Mouse (Mus musculus) ES-E14 (cell line): ENCODE measurements around the gene Fyttd1. TPM values are rescaled to one million over a fixed set of nuclear protein-coding genes. Genes with fewer than 3 reads are reported as not detected.
"Not testable (repeated sequence)": the region's sequence is repeated elsewhere in the genome, so short reads cannot be mapped to it uniquely, and the experiment has no call there.

Source experiments
- DNase-seq: peaks from one replicate; pipeline ENCODE4 v3.0.0-alpha.2; 2013; ENCODE audit warnings: low read depth, low spot score
- H3K27ac ChIP-seq: 2 replicates; pipeline ENCODE4 v1.5.1; 2012; ENCODE audit warnings: low read depth, mild to moderate bottlenecking, low read length, moderate library complexity, mixed read lengths; ENCODE audit not compliant: poor library complexity, insufficient read depth, severe bottlenecking
- H3K36me3 ChIP-seq: 2 replicates; pipeline ENCODE4 v1.6.1; 2012; ENCODE audit warnings: mild to moderate bottlenecking, low read length, moderate library complexity, mixed read lengths; ENCODE audit not compliant: control insufficient read depth, poor library complexity, insufficient read depth, severe bottlenecking
- H3K4me1 ChIP-seq, 2 experiments: fragments of 150-350 bp in 1 of 2; sonication (generic) in 1 of 2; 2 replicates each; pipeline ENCODE4 v1.6.1; 2012; ENCODE audit warnings: low read length in 2 of 2, mild to moderate bottlenecking in 1 of 2, mixed read lengths in 1 of 2; ENCODE audit not compliant: control insufficient read depth in 2 of 2, insufficient read depth in 2 of 2, poor library complexity in 1 of 2
- H3K4me3 ChIP-seq, 2 experiments: fragments of 150-350 bp in 1 of 2; sonication (generic) in 1 of 2; 2 replicates each; pipeline ENCODE4 v1.5.1; 2012; ENCODE audit warnings: low read length in 2 of 2, low read depth in 1 of 2, mild to moderate bottlenecking in 1 of 2, mixed read lengths in 1 of 2; ENCODE audit not compliant: insufficient read depth in 1 of 2, poor library complexity in 1 of 2, severe bottlenecking in 1 of 2
- H3K9ac ChIP-seq: 2 replicates; pipeline ENCODE4 v1.6.1; 2012; ENCODE audit warnings: low read depth, mild to moderate bottlenecking, low read length, mixed read lengths; ENCODE audit not compliant: poor library complexity, insufficient read depth, severe bottlenecking
- H3K9me3 ChIP-seq: fragments of 150-350 bp; sonication (generic); 2 replicates; pipeline ENCODE4 v1.6.1; 2012; ENCODE audit warnings: low read depth, mild to moderate bottlenecking, low read length; ENCODE audit not compliant: control insufficient read depth, insufficient read depth
- CHD2 ChIP-seq: IDR thresholded peaks from 2 replicates; pipeline ENCODE4 v1.6.1; 2014; ENCODE audit warnings: mild to moderate bottlenecking, low read depth, low read length, inconsistent platforms
- HCFC1 ChIP-seq: IDR thresholded peaks from 2 replicates; pipeline ENCODE4 v1.6.1; 2012; ENCODE audit warnings: low read length, inconsistent platforms, borderline replicate concordance; ENCODE audit not compliant: insufficient read depth
- MAFK ChIP-seq: IDR thresholded peaks from 2 replicates; pipeline ENCODE4 v1.6.1; 2014; ENCODE audit warnings: mild to moderate bottlenecking, low read depth, low read length, inconsistent platforms; ENCODE audit not compliant: insufficient read depth
- ZC3H11A ChIP-seq: IDR thresholded peaks from 2 replicates; pipeline ENCODE4 v1.6.1; 2012; ENCODE audit warnings: low read depth, mild to moderate bottlenecking, inconsistent platforms, low read length, borderline replicate concordance
- ZNF384 ChIP-seq: IDR thresholded peaks from 2 replicates; pipeline ENCODE4 v1.6.1; 2012; ENCODE audit warnings: low read depth, low read length, inconsistent platforms
- in situ Hi-C, 2 experiments: fragments of 600-800 bp; cut with MboI; formaldehyde crosslinking; loops; one replicate each; pipeline ENCODE4 v1.15.1; 2025; ENCODE audit warnings: low sequenced_read_pairs in 2 of 2, inconsistent platforms in 1 of 2; ENCODE audit not compliant: unreplicated experiment in 2 of 2
- total RNA-seq: library from RNA; depleted of rRNA; stranded (reverse); fragments of 300-350 nt; gene quantifications from 2 replicates; pipeline ENCODE4 v1.2.3, GENCODE M21; 2012

Gene Fyttd1
- total RNA-seq, 1 experiment, result 106 TPM

- in situ Hi-C loops, DNase-seq, H3K9me3 ChIP-seq, H3K36me3 ChIP-seq, H3K9ac ChIP-seq, H3K4me1 ChIP-seq, H3K27ac ChIP-seq, H3K4me3 ChIP-seq: not testable (repeated sequence)
Observed at GRCm38 (mm10) chr16:32941226-32941625, 63.9 kb downstream of the Fyttd1 start.

DNA sequence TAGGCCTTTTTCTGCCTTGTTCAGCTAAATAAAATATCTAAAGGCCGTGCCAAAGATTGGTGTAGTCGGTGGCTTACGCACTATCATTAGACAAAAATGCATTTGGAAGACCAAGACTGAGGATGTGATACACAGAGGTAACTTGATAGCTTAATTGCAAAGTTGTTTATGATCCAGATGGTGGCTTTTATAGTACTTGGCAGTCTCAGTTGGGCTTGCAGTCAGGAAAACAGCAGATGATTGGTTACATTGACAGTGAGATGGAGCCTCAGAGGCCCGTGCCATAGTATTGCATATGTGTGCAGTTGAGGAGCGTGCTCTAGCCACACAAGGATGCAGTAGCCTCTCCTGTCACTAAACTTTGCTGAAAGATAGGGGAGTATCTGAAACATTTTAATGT lies 65.4 kb downstream of the Fyttd1 start:
- H3K27ac ChIP-seq, result no peak overlapping the region
- peaks cover 1 to 2% of the 10 kb centered on the region in 2 experiments; a peak in 1 of 4 replicates for H3K4me1 ChIP-seq
- no peaks in the 10 kb centered on the region for H3K9me3 ChIP-seq
- DNase-seq, result no peak
- no peak overlapping the region for H3K9ac ChIP-seq
- H3K36me3 ChIP-seq, result no peaks in the 10 kb centered on the region
- in situ Hi-C loops, result no loop called here
- no peak for TF ChIP-seq MAFK
- TF ChIP-seq HCFC1, result no peak
- no peak for TF ChIP-seq ZNF384
- no peak for TF ChIP-seq ZC3H11A
- H3K4me3 ChIP-seq, result no peak overlapping the region

DNA sequence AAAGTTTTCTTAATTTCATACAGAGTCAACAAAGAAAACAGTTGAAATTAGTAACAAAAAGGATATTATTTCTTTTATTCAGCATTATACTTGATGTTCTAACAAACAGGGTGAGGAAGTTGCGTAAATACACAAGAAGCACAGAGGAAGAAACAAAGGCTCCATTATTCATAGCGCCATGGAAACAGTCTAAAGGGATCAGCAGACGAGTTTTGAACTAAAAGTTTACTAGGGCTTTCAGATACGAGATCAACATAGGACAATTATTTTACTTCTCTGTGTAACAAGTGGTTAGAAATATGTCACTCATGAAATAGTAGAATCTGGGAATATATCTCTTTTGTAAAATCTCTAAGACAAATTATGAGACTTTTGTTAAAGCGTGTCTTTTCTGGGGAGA lies 68.1 kb downstream of the Fyttd1 start:
- no peak for TF ChIP-seq MAFK
- no peak for TF ChIP-seq CHD2
- TF ChIP-seq ZNF384, result no peak
- TF ChIP-seq HCFC1, result no peak
- TF ChIP-seq ZC3H11A, result no peak
- no peak for DNase-seq
- Histone ChIP-seq H3K4me3 (no peak overlapping the region), H3K9me3 (no peaks in the 10 kb centered on the region), H3K4me1 (0 out of 4 replicates have a peak, but pooled peaks cover 0 to 1% of the 10 kb centered on the region in 2 experiments), H3K9ac (no peak overlapping the region), H3K27ac (no peak overlapping the region), H3K36me3 (no peaks in the 10 kb centered on the region)
- in situ Hi-C loops, result no loop called here

- Histone ChIP-seq H3K27ac (no peak overlapping the region), H3K36me3 (no peaks in the 10 kb centered on the region), H3K9ac (no peak overlapping the region), H3K4me3 (no peak overlapping the region), H3K9me3 (no peaks in the 10 kb centered on the region), H3K4me1 (0 out of 4 replicates have a peak, but pooled peaks cover 0 to 1% of the 10 kb centered on the region in 2 experiments)
- no peak for DNase-seq
- TF ChIP-seq ZC3H11A (no peak), ZNF384 (no peak), CHD2 (no peak), HCFC1 (no peak), MAFK (no peak)
- in situ Hi-C loops, result no loop called here
Observed at GRCm38 (mm10) chr16:32948016-32948415, 70.7 kb downstream of the Fyttd1 start.

GRCm38 (mm10) chr16:32948656-32949055 lies 71.4 kb downstream of the Fyttd1 start:
- Histone ChIP-seq H3K4me1 (0 out of 4 replicates have a peak, but pooled peaks cover 0 to 1% of the 10 kb centered on the region in 2 experiments), H3K9ac (no peak overlapping the region), H3K9me3 (no peaks in the 10 kb centered on the region), H3K36me3 (no peaks in the 10 kb centered on the region), H3K27ac (no peak overlapping the region), H3K4me3 (no peak overlapping the region)
- DNase-seq, result no peak
- TF ChIP-seq CHD2 (no peak), ZNF384 (no peak), MAFK (no peak)
- in situ Hi-C loops, result no loop called here
